Mouse (Mus musculus): ENCODE results near the gene Heyl.

The Heyl gene

DNA sequence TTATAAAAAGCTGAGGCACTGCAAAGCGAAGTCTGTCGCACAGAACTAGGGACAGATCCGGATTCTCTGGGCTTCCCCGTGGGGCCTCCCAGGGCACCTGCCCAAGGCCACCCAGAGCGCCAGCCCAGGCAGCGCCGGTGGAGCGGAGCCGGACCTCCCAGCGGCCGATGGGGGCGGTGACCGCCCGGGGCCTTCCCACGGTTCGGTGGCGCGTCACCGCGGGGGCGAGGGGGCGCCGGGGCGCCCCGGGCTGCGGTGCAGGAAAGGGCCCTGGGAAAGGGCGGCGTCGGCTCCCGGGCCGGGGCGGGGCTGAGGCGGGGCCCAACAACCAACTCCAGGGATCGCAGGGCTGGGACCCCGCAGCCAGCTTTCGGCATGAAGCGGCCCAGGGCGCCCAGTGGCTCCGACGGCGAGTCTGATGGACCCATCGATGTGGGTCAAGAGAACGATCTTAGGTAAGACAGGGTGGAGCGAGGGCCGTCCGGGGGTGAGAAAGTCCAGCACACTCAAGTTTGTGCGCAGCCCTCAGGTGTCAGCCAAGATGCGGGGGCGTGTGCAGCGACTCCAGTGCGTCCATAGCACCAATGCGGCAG, at the start of gene Heyl:
Gene Heyl, plus strand, starts transcription at position 65 of the 593 bp plus-strand sequence.
- DNase-seq (ENCODE audit: low spot score) = peak; percentile 56

DNA sequence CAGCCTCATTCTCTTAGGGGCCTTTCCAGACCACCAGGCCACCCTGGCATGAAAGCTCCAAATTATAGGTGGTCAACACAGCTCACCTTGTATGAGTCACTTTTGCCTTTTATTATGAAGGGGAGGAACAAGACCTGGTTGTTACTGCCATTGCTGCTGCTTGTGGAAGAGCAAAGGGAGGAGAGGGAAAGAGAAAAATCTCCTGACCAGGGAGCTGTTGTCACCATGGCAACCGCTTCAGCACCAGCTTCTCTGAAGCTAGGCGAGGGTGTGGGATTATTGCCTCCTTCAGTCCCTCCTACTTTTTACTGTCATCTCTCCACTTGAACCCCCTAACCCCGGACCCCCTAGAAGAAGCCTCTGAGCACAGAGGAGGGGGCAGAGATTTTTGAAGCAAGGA, 48.5 kb upstream of the Heyl start:
- DNase-seq (ENCODE audit: low spot score) = no peak

DNA sequence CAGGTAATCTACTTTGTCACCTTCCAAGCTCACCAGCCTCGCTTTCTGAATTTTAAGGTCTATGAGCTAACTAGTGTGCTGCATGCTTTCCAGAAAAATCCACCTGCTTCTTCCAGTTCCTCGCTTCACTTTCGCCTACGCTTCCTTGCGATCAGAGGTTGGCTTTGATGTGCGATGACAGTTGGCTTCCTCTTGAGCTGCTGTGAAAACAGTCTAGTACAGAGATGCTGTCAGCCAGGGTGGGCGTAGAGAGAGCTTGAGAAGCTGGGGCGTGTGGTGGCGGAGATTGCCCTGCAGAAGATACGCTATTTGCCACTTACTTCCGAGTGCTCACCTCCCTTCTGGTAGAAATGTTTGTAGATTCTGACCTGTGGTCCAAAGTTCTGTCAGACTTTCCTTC, 41.0 kb upstream of the Heyl start:
- no peak for DNase-seq (ENCODE audit: low spot score)

DNA sequence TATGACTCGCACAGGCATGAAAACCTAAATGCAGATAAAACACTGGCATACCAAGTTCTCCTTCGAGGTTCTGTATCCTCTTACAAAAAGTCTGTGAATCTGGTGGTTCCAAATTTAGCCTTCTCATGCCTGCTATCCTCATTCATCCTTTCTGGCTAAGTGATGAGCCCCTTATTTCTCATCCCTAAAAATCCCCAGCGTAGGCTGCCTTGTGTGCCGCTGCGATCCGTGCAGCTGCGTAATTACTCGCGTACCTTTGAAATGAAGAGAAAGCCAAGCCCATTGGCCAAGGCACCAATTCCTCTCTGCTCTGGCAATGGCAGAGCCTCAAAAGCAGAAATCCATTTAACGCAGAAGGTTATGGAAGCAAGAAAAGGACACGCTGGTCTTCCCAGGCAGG, 39.6 kb upstream of the Heyl start:
- DNase-seq (ENCODE audit: low spot score) = no peak

DNA sequence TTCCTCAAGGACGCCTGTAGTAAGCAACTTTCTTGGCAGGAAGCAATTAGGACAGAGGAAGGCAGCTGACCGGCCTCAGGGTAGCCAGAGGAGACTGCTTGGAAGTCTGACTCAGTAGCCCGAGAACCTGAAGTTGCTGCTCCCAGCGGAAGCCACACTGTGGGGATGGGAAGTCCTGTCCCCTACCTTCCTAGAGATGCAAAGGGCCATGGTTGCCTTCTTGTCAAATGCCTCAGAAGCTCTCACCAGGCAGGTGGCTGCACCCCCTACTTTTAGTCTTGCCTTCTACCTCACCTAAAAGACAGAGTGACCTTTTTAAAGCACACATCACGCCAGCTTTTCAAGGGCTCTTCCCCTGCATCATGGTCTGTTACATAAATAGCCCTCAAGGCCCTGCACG, 36.7 kb upstream of the Heyl start:
- no peak for DNase-seq (ENCODE audit: low spot score)

DNA sequence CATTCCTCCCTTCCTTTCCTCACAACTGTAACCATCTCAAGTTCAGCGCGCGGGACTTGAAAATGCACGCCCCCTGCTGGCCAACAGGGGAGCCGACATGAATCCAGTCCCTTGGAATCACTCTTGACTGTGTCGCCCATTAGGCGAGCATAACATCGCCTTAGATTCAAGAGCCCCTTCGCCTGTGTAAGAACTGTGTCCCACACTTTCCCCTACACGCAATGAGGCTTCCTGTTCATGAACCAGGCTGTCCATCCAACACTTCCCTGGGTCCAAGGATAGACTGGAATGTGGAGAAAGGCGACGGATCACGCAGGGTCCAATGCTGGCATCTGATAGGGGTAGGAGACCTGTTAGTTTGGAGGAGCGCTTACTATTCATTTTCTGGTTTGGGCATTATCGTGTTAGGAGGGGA, 32.6 kb upstream of the Heyl start:
- peak; percentile 73 for DNase-seq (ENCODE audit: low spot score)

DNA sequence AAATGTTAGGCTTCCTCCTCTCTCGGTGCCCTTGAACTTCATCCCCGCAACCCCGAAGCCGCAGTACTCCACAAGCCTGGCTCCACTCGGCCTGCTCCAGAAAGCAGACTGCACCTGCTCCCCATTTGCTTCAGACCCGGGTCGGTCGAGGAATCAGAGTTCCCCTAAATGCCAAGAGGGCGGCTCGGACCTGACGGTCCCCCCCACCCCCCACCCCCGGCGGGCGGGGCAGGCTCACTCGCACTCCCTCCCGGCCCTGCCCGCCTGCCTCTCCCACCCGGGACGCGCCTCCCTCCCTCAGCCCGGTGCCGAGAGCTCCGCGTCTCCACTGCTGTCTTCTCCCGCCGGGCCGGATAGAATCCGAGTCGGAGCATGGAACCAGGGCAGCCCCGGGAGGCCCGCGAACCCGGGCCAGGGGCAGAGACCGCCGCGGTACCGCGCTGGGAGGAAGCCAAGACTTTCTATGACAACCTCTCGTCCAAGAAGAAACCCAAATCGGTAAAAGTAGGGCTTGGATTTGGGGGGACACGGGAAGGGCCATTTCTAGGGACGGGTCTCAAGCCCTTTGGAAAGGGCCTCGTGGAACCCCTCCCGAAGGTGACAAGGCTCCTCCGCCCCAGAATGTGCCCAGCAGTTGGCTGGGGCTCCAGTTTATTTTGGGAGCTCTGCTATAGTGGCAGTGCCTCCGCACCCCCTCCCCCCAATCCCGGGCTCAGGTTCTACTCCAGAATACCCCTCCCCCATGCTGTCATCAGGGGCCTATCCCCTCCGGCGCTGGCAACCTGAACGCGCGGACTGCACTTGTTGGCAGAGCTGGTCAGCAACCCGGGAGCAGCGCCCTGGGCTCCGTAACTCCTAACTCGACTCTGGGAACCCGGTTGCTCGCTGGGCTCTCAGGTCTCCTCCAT, 31.9 kb upstream of the Heyl start, which contains the start of gene Nt5c1a:
Gene Nt5c1a, plus strand, starts transcription at position 319 of the 908 bp plus-strand sequence.
- peak; percentile 46 for DNase-seq (ENCODE audit: low spot score)

DNA sequence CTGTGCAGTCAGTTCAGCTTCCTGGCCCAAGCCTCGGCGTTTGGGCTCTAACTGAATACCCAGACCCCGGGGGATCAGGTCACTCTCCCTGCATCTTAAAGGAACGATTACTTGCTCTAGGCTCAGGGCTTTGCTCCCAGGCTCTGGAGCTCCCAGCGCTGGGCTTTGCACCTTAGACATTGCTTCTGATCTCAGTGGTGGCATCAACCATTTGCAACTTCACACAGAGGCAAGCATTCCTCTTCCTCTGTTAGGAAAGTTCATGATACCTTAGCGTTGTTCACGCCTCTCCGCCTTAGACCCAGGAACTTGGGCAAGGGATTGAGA, 31.3 kb upstream of the Heyl start:
- no peak for DNase-seq (ENCODE audit: low spot score)

DNA sequence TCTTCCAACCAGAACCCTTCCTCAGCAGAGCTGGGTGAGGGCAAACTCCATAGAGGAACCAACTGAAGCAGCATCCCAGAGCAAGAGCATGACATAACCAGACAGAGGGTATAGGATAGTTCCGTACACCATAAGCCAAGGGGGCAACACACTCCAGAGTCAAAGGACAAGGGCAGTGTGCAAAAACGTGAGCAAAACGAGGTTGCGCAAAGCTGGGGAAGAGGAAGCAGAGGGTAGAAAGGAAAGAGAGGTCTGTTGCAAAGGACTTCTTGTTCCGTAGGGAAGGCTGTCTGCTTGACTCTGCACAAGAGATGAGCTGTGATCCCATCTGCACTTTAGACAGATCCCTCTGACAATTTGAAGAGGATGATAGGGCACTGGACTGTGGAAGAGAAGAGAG, 26.0 kb upstream of the Heyl start:
- DNase-seq (ENCODE audit: low spot score) = no peak

DNA sequence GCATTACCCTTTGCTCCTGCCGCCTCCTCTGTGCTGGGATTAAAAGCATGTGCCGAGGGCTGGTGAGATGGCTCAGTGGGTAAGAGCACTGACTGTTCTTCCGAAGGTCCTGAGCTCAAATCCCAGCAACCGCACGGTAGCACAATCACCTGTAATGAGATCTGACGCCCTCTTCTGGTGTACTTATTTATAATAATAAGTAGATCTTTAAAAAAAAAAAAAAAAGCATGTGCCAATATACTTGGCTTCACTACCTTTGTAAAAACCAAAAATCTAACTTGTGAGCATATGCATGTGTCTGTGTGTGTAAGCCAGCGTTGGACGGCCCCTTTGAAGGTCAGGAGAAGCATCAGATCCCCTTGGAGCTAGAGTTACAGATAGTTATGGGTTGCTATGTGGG, 22.4 kb upstream of the Heyl start:
- DNase-seq (ENCODE audit: low spot score) = no peak

DNA sequence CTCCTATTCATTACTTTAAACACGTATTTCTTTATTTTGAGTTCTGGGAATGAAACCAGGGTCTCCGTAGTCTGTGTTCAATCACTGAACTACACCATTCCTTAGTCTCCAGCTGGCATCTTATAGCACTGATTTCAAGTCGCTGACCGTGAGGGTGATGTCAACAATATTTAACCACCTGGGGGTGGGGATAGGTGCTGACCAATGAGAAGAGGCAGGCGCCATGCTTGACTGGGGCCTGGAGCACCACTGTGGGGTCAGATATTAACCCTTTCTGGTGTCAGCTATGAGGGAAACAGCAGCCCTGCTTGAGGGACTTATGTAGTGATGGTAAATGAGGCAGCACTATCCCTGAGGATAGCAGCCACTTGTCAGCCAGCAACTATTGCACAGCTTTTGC, 21.9 kb upstream of the Heyl start:
- DNase-seq (ENCODE audit: low spot score) = no peak

DNA sequence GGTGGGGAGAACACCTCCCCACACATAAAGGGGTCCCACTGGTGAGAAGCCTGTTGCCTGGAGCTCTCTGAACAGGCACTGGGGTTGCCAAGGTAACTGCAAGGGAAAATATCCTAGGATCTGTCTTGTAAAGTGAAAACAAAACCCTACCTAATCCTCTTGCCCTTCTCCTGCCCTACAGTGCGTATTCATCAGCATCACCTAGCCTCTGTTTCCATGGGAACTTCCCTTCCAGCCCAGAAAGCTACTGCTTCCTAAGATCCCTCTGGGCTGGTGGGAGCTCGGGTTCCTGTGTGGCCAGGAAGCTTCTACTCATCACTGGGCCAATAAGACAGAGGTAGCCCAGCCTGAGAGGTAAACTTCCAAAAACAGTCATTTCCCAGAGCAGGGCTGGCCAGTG, 21.0 kb upstream of the Heyl start:
- DNase-seq (ENCODE audit: low spot score) = no peak

DNA sequence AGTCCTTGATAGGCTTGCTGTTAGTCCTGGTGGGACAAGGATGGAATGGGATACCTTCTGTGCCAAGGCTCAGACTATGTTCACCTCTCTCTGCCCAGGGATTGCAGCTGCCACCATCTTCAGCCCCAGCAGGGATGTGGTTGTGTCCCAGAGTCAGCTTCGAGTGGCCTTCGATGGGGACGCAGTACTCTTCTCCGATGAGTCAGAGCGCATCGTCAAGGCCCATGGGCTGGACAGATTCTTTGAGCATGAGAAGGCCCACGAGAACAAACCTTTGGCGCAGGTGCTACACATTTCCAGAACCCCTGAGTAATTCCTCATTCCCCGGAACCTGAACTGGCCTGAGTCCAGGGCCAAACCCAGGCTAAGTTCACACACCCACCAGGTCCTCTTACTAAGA, 19.4 kb upstream of the Heyl start:
- DNase-seq (ENCODE audit: low spot score) = peak; percentile 34

DNA sequence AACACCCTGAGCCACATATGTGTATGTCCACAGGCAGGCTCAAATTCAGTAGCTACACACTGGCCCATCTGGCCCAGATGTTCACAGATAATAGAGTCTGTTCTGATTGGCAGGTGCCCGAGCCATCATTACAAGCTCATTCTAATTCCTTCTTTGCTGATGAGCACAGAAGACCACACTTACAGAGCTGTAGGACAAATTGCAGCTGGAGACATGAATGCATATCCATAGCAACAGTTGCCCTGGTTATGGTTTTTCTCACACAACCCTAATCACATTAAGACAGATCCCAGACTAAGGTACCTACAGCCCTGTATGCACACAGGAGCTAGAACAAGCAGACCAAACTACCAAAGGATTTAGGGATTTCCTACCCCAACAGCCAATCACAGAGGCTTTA, 18.0 kb upstream of the Heyl start:
- no peak for DNase-seq (ENCODE audit: low spot score)

DNA sequence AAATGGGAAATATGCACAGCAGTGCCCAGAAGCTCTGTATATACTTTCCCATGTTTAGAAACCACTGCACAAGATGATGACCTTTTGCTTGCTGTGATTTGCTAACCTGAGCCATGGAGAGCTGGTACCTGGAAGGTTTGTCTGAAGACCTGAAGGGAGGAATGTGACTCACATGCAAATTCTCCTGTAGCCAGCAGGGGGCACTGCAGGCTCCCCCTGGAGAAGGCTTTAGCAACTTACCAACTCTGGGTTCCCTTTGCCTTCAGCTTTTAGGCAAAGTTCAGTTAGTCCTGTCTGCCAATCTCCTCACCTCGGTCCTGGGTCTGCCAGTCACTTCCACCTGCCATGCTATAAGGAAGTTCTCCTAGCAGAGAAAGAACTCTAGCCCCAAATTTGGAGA, 16.6 kb upstream of the Heyl start:
- peak; percentile 26 for DNase-seq (ENCODE audit: low spot score)

DNA sequence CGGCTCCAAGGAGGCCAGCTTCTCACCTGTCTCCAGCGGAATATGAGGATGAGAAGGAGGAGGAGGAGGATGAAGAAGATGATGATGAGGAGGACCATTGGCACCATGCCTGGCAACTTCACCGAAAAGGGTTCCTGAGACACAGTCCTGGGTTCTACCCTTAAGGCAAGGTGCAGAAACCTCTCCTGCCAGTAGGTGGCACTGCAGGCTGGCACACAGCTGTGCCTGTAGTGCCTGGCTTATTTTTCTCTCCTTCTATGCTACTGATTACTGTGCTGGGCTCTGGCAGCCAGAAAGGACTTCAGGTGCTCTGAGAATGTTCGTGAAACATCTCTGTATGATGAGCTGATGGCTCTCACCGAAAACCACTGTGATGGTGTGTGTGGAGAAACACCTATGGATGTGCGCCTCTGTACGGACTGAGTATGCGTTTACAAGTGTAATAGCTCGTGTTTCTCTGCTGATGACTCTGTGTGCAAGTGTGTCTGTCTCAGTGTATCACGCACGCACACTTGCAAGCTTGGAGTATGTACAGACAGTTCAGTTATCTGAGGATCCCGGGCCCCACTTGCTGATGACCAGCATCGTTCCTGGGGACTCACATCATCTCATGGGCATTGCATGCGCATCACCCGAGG, 13.5 kb upstream of the Heyl start:
- DNase-seq (ENCODE audit: low spot score) = peak; percentile 71

DNA sequence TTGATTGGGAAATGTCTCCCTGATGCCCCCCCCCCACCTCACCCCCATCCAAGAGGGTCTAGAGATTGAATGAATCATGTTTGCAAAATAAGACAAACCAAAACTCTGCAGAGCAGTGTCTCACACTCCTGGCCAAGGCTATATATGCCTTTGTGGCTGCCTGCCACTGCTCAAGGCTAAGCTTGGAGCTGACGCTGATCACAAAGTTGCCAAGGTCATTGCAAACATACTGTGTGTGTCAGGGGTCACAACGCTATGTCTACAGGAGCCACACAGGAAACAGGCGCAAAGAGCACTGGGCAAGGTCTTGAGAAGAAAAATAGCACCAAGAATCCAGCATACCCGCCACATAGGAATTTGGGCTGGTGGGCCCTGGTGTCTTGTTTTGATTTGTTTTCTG, 12.7 kb upstream of the Heyl start:
- DNase-seq (ENCODE audit: low spot score) = no peak

DNA sequence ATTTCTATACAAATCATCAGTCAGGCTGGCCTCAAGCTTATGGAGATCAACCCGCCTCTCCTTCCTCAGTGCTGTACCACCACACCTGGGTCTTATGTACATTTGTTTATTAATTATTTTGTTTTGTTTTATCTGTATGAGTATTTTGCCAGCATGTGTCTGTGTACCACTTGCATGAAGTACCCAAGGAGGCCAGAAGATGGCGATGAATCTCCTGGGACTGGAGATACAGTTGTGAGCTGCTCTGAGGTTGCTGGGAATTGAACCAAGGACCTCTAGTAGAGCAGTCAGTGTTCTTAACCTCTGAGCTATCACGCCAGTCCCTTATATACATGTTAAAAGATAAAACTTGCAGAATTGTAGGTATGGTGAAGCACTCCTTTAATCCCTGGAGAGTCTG, 10.0 kb upstream of the Heyl start:
- no peak for DNase-seq (ENCODE audit: low spot score)

DNA sequence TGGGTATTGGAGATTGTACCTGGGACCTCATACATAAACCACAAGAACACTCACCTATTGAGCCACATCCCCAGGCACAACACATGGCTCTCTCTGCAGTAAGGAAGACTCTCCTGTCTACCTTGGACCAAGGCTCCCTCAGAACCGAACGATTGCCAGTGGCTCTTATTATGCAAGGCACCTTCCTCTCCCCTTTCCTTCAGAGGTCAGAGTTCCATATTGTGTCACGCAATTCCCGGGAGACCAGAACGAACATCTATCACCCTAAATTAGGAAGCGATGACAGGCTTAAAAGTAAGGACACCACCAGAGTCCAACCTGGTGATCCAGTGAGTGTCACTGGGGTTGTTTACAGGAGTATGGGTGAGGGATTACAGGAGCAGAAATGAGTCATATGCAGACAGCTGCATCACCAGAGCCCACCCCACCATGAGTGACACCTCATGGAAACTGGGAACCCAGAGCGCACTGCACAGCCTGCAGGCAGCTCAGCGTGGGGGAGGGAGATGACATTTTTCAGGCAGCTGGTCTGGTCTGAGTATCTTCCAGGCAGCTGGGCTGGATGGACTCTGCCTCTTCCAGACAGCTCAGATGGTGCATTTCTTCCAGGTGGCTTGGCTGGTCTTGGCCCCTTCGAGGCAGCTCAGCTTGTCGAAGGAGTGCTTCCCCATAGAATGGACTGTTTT, 7.5 kb upstream of the Heyl start:
- no peak for DNase-seq (ENCODE audit: low spot score)

DNA sequence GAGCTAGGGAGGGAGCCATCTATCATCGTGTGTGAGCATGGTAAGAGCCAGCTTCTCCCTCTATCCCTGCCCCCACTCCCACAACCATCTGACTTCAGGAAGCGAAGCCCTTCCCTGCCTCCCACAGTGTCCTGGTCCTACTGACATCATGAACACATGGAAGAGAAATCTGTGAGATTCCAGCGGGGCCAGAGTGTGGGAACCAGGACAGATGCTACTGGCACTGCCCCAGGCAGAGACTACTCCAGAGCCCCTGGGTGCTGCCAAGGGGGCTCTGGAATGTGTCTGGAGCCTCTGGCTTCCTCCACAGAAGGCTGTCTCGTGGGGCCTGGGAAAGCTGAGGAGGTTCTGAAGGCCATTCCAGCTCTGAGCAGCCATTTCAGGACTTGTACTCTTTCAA, 5.6 kb upstream of the Heyl start:
- DNase-seq (ENCODE audit: low spot score) = peak; percentile 38

DNA sequence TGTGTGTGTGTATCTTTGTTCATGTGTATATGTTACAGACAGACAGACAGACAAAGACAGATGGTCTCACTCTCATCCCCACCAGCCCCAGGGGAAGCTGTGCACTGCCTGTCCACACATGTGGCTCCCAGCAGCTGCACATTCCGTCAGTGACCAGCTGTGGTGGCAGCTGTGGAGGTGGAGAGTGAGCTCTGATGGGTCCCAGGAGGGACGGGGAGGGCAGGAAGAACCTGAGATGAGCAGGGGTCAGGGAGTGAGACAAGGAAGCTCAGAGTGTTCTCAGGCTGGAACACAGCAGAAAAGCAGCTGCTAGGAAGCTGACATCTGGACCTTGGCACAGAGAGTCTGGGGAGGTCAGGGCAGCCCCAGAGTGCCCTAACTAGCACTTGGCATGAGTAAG, 5.1 kb upstream of the Heyl start:
- no peak for DNase-seq (ENCODE audit: low spot score)

DNA sequence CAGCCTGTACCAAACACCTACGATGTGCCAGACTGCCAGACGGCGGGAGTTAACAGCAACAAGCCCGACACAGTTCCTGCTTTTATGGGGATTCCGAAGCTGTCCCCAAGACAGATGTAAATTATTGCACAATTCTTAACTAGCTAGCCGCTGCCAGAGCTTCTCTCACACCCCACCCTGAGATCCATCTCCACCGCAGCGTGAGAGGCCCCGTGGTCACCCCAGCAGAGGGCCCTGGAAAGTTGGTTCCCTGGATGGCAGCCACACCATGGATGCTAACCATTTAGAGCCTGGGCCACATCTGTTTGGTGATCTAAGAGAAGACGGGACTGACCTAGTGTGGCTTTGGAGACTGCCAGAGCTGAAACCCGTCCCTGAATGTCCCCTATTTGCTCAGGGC, 4.2 kb upstream of the Heyl start:
- peak; percentile 18 for DNase-seq (ENCODE audit: low spot score)

DNA sequence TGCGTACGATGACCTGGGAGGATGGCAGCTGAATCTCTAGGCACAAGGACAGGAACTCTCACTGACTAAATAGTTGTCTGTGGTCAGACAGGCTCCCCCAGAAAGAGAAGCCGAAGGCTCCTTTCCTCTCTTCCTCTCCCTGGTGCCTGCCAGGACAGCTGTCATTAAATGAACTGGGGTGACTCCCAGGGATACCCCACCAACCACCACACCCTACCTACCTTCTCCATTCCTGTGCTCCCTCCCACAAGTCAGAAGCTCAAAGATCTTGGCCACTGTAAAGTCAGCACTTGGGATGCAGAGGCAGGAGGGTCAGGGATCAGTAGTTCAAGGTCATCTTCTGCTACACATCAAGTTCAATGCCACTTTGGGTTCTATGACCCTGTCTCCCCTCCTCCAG, 515 bp upstream of the Heyl start:
- DNase-seq (ENCODE audit: low spot score) = no peak
